Mouse (Mus musculus): ENCODE data around the gene Polr2b. TPM values are rescaled to one million over a fixed set of nuclear protein-coding genes. Genes with fewer than 3 reads are reported as not detected.

Polr2b gene
- polyA plus RNA-seq, 1 experiment from 2014 or later, result 23.6 TPM

GRCm38 (mm10) chr5:77370378-77370892 is 60.5 kb downstream of the Polr2b start:
- H3K4me1 ChIP-seq (ENCODE audit: insufficient read depth, low read depth, low read length), result peaks cover 3% of the 10 kb centered on the region; the same call in 1 of the 2 replicates
- no peak for TF ChIP-seq EP300 (IDR thresholded peaks at IDR 0.05)
- no peak for TF ChIP-seq CTCF (IDR thresholded peaks at IDR 0.05)
- no peak overlapping the region for H3K27ac ChIP-seq (ENCODE audit: low read length)
- no peak overlapping the region for H3K9ac ChIP-seq (replicated peaks; ENCODE audit: low read depth)
- H3K27me3 ChIP-seq (replicated peaks; ENCODE audit: insufficient read depth, low read length), result no peaks in the 10 kb centered on the region
- WGBS, result 74% methylated on average over 5 of the region's 5 CpGs
- H3K4me3 ChIP-seq (ENCODE audit: low read depth, low read length), result no peak overlapping the region
- ATAC-seq, result no peak
- H3K36me3 ChIP-seq (ENCODE audit: insufficient read depth, low read length), result no peaks in the 10 kb centered on the region
- no peak for DNase-seq (ENCODE audit: low spot score)
- H3K9me3 ChIP-seq (ENCODE audit: low read length), result no peaks in the 10 kb centered on the region
- H3K4me2 ChIP-seq (replicated peaks; ENCODE audit: low read depth, low read length), result no peak overlapping the region

- DNase-seq (ENCODE audit: low spot score), result peak; percentile 21
- no peak overlapping the region for H3K4me2 ChIP-seq (replicated peaks; ENCODE audit: low read depth, low read length)
- no peaks in the 10 kb centered on the region for H3K27me3 ChIP-seq (replicated peaks; ENCODE audit: insufficient read depth, low read length)
- no peak for TF ChIP-seq CTCF (IDR thresholded peaks at IDR 0.05)
- 0 out of 2 replicates have a peak, but pooled peaks have one; percentile 17 for TF ChIP-seq EP300 (IDR thresholded peaks at IDR 0.05)
- peak; percentile 49; the same call in 1 of the 2 replicates for ATAC-seq
- H3K36me3 ChIP-seq (ENCODE audit: insufficient read depth, low read length), result no peaks in the 10 kb centered on the region
- peaks cover 3% of the 10 kb centered on the region; the same call in 1 of the 2 replicates for H3K4me1 ChIP-seq (ENCODE audit: insufficient read depth, low read depth, low read length)
- no peak overlapping the region for H3K9ac ChIP-seq (replicated peaks; ENCODE audit: low read depth)
- H3K27ac ChIP-seq (ENCODE audit: low read length), result peak overlapping the region; percentile 15; the same call in 1 of the 2 replicates
- no peak overlapping the region for H3K4me3 ChIP-seq (ENCODE audit: low read depth, low read length)
- H3K9me3 ChIP-seq (ENCODE audit: low read length), result no peaks in the 10 kb centered on the region
- WGBS, result 54% methylated on average over 7 of the region's 7 CpGs
Measured at GRCm38 (mm10) chr5:77372242-77372641, 62.3 kb downstream of the Polr2b start.

GRCm38 (mm10) chr5:77372778-77373177 is 62.8 kb downstream of the Polr2b start:
- peak; percentile 64 for ATAC-seq
- H3K4me1 ChIP-seq (ENCODE audit: insufficient read depth, low read depth, low read length), result no peaks in the 10 kb centered on the region
- H3K9ac ChIP-seq (replicated peaks; ENCODE audit: low read depth), result no peak overlapping the region
- no peaks in the 10 kb centered on the region for H3K36me3 ChIP-seq (ENCODE audit: insufficient read depth, low read length)
- WGBS, result 62% methylated on average over 6 of the region's 6 CpGs
- no peaks in the 10 kb centered on the region for H3K27me3 ChIP-seq (replicated peaks; ENCODE audit: insufficient read depth, low read length)
- peak; percentile 58 for DNase-seq (ENCODE audit: low spot score)
- peak overlapping the region; percentile 15; the same call in 1 of the 2 replicates for H3K27ac ChIP-seq (ENCODE audit: low read length)
- no peak overlapping the region for H3K4me3 ChIP-seq (ENCODE audit: low read depth, low read length)
- H3K4me2 ChIP-seq (replicated peaks; ENCODE audit: low read depth, low read length), result no peak overlapping the region
- H3K9me3 ChIP-seq (ENCODE audit: low read length), result no peaks in the 10 kb centered on the region
- TF ChIP-seq EP300 (IDR thresholded peaks at IDR 0.05) (no peak), CTCF (IDR thresholded peaks at IDR 0.05) (no peak)

- Histone ChIP-seq H3K4me1 (ENCODE audit: insufficient read depth, low read depth, low read length) (no peaks in the 10 kb centered on the region), H3K4me2 (replicated peaks; ENCODE audit: low read depth, low read length) (no peak overlapping the region), H3K36me3 (ENCODE audit: insufficient read depth, low read length) (no peaks in the 10 kb centered on the region), H3K9me3 (ENCODE audit: low read length) (no peaks in the 10 kb centered on the region), H3K27me3 (replicated peaks; ENCODE audit: insufficient read depth, low read length) (no peaks in the 10 kb centered on the region), H3K9ac (replicated peaks; ENCODE audit: low read depth) (no peak overlapping the region), H3K27ac (ENCODE audit: low read length) (no peak overlapping the region), H3K4me3 (ENCODE audit: low read depth, low read length) (no peak overlapping the region)
- 44% methylated on average over 3 of the region's 3 CpGs for WGBS
- TF ChIP-seq EP300 (IDR thresholded peaks at IDR 0.05), result no peak
- no peak for TF ChIP-seq CTCF (IDR thresholded peaks at IDR 0.05)
- no peak for DNase-seq (ENCODE audit: low spot score)
- ATAC-seq, result peak; percentile 39; the same call in 1 of the 2 replicates
Measured at GRCm38 (mm10) chr5:77374945-77375344, 65.0 kb downstream of the Polr2b start.

GRCm38 (mm10) chr5:77375546-77375945 is 65.6 kb downstream of the Polr2b start:
- no peak overlapping the region for H3K27ac ChIP-seq (ENCODE audit: low read length)
- H3K27me3 ChIP-seq (replicated peaks; ENCODE audit: insufficient read depth, low read length), result no peaks in the 10 kb centered on the region
- DNase-seq (ENCODE audit: low spot score) (no peak), ATAC-seq (no peak)
- no peak overlapping the region for H3K4me2 ChIP-seq (replicated peaks; ENCODE audit: low read depth, low read length)
- H3K4me3 ChIP-seq (ENCODE audit: low read depth, low read length), result no peak overlapping the region
- no peak overlapping the region for H3K9ac ChIP-seq (replicated peaks; ENCODE audit: low read depth)
- 77% methylated on average over 4 of the region's 4 CpGs for WGBS
- TF ChIP-seq EP300 (IDR thresholded peaks at IDR 0.05) (no peak), CTCF (IDR thresholded peaks at IDR 0.05) (no peak)
- no peaks in the 10 kb centered on the region for H3K9me3 ChIP-seq (ENCODE audit: low read length)
- H3K36me3 ChIP-seq (ENCODE audit: insufficient read depth, low read length), result no peaks in the 10 kb centered on the region
- no peaks in the 10 kb centered on the region for H3K4me1 ChIP-seq (ENCODE audit: insufficient read depth, low read depth, low read length)

GRCm38 (mm10) chr5:77378027-77378426 is 68.1 kb downstream of the Polr2b start:
- TF ChIP-seq CTCF (IDR thresholded peaks at IDR 0.05) (no peak), EP300 (IDR thresholded peaks at IDR 0.05) (no peak)
- Histone ChIP-seq H3K9ac (replicated peaks; ENCODE audit: low read depth) (no peak overlapping the region), H3K27me3 (replicated peaks; ENCODE audit: insufficient read depth, low read length) (no peaks in the 10 kb centered on the region), H3K4me2 (replicated peaks; ENCODE audit: low read depth, low read length) (no peak overlapping the region), H3K4me3 (ENCODE audit: low read depth, low read length) (no peak overlapping the region), H3K9me3 (ENCODE audit: low read length) (no peaks in the 10 kb centered on the region), H3K4me1 (ENCODE audit: insufficient read depth, low read depth, low read length) (no peaks in the 10 kb centered on the region), H3K36me3 (ENCODE audit: insufficient read depth, low read length) (no peaks in the 10 kb centered on the region), H3K27ac (ENCODE audit: low read length) (no peak overlapping the region)
- DNase-seq (ENCODE audit: low spot score) (no peak), ATAC-seq (no peak)
- WGBS, result 87% methylated on average over 3 of the region's 3 CpGs

Data from lung, postnatal 0 days (tissue).